Mouse (Mus musculus) adrenal gland, postnatal 25 days (tissue): ENCODE results near the gene Fbxo31. TPM values are rescaled to one million over a fixed set of nuclear protein-coding genes. Genes with fewer than 3 reads are reported as not detected.

Experiments
- DNase-seq: peaks from one replicate; pipeline ENCODE4 v3.0.0; 2021; ENCODE audit warnings: mixed read lengths
- total RNA-seq: library from RNA; stranded (reverse); gene quantifications from 2 replicates; pipeline ENCODE4 v1.2.3, GENCODE M21; 2021

The Fbxo31 gene
- total RNA-seq, 1 experiment from 2014 or later, result 39.1 TPM

- no peak for DNase-seq
These were observed 10.1 kb upstream of the Fbxo31 start for GRCm38 (mm10) chr8:121588750-121589149.

DNA sequence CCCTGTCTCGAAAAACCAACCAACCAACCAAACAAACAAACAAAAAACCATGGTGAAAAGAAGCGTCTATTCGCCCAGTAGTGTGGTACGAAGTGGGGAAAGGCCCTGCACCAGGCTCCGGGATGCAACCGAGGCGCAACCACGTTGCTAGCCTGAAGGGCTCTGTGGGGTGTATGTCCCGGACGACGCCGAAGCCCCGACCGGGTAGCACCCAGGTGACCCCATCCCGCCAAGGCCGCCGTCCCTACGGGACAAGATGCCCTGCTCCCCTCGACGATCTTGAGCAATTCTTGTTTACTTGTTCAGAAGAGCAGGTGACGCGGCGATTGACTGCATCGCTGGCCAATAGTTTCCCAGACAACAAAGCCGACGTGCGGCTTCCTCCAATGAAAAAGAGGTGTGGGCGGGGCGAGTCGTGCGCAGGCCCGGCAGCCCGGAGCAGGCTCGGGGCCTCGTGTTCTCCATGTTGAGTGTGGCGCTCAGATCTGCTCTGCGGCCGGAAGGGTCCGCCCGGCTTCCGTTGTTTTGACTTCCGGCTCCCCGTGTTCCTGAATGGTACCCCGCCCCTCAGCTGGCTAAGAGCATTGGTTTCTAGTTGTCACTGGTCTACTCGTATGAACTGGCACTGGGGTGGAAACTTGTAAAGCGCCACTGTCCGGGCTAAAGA lies 6.7 kb upstream of the Fbxo31 start:
- peak; percentile 99 for DNase-seq

- no peak for DNase-seq
These were observed 6.1 kb upstream of the Fbxo31 start for GRCm38 (mm10) chr8:121584730-121585129.

DNA sequence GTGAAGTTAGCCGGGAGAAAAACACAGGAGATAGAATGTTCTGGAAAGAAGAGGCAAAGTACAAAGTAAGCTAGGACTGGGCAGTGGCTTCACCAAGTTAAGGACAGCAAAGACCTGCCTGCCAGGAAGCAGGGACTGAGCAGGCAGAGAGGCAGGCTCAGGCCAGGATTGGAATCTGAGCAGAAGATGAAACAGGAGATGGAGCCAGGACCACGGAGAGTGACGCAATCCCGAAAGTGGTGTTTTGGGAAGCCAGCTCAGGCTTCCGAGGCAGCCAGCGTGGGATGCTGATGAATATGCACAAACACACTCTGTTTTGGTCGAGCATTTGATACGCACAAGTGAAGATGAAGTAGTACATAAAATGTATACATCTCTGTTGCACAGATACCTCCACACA lies 5.0 kb upstream of the Fbxo31 start:
- no peak for DNase-seq

- DNase-seq, result no peak
These were observed 1.9 kb upstream of the Fbxo31 start for GRCm38 (mm10) chr8:121580465-121580864.

DNA sequence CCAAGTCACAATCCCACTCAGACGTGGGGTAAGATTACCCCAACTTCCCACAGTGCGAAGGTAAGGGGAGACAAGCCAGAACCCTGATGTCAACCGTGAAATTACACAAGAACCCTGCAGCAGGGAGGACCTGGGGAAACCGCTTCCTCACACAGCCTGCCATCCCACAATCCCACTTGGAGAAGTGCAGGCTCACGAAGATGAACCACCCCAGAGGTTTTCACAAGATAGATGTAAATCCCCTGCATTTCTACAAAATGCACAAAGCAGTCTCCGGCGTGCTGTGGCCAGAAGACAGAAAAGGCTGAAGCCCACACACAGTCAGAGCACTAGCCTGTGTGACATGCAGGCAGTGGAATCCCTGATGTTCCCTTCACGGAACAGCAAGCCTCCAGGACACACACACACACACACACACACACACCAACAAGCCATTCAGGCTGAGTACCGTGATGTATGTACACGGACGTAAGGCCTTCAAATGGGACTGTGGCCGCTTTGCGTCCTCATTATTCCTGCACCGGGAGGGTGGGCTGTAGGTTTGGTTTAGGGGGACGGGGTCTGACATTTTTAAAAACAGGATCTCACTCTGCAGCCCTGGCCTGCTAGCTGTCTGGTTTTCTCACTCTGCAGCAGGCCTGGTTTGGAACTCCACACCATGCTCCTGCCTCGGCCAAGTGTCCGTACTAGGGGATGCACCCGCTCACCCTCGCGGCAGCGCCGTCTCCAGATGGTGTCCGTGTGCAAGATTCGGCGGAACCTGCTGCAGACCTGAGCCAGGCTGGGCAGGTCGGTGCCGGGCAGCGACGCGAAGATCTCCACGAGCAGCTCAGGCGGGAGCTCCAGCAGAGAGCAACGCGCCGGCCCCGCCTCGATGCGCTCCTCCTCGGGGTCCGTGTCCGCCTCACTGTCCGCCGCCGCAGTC lies 593 bp downstream of the Fbxo31 start:
- no peak for DNase-seq

DNA sequence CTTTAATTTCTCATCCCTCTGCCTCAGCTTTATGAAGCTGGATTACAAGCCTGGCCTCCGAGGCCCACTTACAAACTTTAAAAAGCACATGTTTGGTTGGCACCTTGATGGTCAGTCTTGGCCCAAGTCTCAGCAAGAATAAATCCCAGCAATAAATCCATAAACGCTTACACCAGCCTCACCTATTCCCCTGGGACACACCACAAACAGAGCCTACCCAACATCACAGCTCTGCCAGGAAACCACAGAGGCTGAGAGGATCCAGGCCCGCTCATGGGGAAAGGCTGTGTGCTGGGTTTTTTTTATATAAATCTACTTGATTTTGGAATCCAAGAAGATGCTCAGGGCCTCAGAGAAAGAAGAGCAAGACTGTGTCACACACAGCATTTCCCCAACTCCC lies 2.9 kb downstream of the Fbxo31 start:
- no peak for DNase-seq

GRCm38 (mm10) chr8:121573275-121573674 lies 5.3 kb downstream of the Fbxo31 start:
- DNase-seq, result peak; percentile 88

GRCm38 (mm10) chr8:121572121-121572520 lies 6.5 kb downstream of the Fbxo31 start:
- no peak for DNase-seq

DNA sequence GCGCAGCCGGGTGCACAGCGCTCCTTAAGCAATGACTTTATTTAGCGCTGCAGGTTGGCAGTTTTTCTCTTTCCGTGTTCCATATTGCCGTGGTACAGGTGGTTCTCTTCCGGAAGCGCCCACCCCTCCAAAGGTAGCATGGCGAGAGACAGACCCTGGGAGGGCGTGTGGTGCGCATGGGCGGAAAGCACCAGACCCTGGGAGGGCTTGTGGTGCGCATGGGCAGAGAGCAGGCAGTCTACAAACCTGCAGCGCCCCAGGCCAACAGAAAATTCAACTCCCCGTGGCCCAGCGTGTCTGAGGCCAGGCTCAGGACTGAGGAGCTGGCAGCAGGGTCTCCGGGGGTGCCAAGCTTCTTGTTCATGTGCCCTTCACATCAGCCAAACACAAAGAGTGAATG lies 7.8 kb downstream of the Fbxo31 start:
- DNase-seq, result no peak

GRCm38 (mm10) chr8:121570335-121570734 lies 8.3 kb downstream of the Fbxo31 start:
- DNase-seq, result peak; percentile 45

DNA sequence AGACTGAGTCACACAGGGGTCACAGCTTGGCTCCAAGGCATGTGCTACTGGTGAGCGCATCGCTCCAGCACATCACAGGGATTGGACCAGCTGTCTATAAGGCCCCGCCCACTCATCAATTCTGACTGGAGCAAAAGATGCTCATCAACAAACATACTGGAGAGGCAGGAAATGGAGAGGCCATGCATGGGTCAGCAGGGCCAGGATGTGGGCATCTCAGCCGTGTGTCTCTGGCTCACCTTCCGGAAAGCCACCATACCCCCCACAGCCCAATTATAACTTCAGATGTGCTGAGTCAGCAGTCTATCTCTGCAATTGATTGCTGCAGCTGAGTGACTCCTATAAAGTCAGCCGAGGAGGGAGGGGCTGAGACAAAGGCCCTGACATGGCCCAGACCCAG lies 10.3 kb downstream of the Fbxo31 start:
- DNase-seq, result no peak

- DNase-seq, result no peak
These were observed 14.9 kb downstream of the Fbxo31 start for GRCm38 (mm10) chr8:121563701-121564100.

DNA sequence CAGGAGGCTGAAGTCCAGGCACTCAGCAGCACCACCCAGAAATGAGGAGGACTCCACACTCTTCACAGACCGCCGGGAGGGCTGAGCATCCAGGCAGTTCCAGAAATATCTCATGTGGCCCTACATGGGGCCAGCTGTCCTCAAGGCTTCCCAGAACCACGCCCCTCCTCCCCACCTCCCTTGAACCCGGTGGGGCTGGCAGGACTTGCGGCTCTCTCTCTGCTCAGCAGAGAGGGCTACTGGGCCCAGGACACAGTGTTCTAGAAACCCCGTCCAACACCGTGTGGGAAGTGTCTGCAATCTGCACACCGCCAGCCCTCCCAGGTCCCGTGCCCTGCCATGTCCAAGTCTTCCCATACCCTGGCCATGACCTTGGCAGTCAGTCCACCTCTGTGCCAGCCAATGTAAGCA lies 15.7 kb downstream of the Fbxo31 start:
- DNase-seq, result peak; percentile 56

DNA sequence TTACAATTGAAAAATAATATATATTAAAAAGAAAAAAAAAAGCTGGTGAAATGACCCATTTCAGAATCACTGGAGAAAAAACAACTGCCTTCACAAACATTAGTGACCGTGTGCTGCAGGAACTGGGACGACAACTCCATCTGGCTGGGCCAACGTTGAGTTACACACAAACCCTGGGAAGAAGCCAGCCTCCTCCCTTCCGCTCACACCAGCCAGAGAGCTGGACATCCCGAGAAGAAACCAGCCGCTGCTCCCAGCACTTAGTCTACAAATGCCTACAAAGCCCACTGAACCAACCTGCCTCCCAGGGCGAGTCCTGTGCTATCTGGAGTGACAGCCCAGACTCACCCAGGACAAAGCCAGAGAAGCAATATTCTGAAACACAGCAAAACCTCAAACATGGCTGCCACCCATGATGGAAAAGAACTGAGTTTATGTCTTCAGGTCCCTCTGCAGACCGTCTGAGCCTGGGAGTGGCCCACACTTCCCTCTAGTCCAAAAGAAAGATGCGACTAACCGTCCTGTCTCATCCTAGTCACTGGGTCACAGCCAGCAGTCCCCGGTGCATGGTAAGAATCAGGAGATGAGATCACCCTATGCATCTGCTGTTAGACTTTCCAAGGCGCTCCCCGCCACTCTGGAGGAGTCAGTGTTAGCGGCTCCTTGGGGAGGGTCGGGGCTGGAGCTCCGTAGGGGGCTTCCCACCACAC lies 16.8 kb downstream of the Fbxo31 start:
- DNase-seq, result no peak

- no peak for DNase-seq
These were observed 18.0 kb downstream of the Fbxo31 start for GRCm38 (mm10) chr8:121560432-121561100.

DNA sequence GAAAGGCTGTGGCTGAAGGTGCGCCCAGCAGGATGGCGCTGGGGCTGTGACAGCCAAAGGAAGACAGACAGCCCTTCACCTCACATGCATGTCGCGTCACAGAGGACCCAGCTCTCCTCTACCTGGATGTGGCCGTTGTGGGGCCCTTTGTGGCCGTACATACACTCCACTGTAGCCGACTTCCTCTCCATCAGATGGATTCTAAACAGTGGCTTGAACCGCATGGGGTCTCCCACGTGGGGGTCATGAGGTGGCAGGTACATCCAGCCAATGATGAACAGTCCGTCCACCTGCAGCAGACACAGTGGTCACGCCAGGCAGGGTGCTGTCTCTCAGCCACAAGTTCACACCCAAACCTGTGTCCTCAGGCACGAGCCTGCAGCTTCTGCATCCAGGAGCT lies 18.8 kb downstream of the Fbxo31 start:
- DNase-seq, result no peak

GRCm38 (mm10) chr8:121558538-121558937 lies 20.1 kb downstream of the Fbxo31 start:
- no peak for DNase-seq

DNA sequence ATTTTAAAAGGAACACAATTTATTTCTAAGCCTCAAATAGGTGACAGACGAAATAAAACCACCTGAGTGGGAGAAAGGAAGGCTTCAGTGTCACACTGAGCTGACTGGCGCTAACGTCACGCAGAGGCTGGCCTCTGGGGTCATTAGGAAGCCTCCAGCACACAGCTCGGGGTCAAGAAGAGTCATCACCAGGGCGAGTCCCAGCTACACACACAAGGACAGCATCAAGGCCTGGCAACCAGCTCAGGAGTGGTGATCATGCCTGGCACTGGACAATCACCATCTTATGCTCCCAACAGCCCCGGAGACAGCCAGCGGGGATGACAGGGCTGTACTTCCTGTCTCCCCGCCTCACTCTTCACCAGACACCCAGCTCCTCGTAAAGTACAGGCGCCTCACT lies 20.9 kb downstream of the Fbxo31 start:
- DNase-seq, result no peak

DNA sequence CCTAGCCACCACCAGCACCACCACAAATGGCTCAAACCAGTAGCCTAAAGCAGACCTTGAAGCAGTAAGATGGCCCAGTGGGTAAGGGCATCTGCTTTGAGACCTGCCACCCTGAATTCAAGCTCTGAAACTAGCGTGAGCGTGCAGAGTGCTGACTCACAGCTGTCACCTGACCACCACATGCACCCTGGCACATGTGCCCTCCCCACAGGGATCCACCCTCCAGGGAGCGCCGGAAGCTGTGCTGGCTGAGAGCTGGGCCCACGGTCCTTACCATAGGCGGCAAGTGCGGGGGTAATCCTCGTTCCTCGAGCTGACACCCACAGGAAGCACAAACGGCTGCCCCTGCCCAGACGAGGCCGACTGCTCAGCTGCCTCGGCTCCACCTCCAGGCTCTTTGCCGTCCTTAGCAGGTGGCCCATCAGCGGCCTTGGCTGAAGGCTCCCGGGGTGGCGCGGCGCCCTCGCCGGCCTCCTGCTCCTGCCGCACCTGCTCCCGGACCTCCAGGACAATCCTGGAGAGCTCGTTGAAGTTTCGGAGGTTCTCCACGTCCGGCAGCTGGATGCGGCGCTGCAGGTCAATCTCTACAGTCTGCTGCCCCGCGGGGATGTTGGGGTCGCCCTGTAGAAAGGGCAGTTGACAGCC lies 24.7 kb downstream of the Fbxo31 start:
- no peak for DNase-seq

DNA sequence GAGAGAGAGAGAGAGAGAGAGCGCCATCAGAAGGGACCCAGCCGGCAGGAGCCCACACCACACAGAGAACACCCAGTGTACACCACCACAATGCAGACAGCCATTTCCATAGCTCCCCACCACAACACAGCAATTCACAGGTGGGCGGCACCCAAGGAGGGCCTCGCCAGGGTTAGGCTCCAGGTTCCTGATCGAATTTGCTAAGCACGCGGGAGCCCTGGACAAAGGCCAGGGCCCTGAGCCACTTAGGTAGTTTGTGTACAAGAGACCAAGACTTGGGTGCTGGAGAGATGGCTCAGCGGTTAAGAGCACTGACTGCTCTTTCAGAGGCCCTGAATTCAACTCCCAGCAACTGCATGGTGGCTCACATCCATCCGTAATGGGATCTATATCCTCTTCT lies 26.1 kb downstream of the Fbxo31 start:
- DNase-seq, result no peak
